Mouse (Mus musculus): Measurements from ENCODE around the gene Csnk1d.

GRCm38 (mm10) chr11:120948861-120949851 is 42.0 kb downstream of the Csnk1d start:
- no peak for TF ChIP-seq GATA1 (IDR thresholded peaks at IDR 0.05; ENCODE audit: low read length)
- TF ChIP-seq TAL1 (IDR thresholded peaks at IDR 0.05; ENCODE audit: low read length), result no peak
